Mouse (Mus musculus) cortical plate, adult 2 months (tissue): Measurements from ENCODE around the gene Defb28.

Experiments
- CTCF ChIP-seq: fragments of 200-500 bp; IDR thresholded peaks from 2 replicates; pipeline ENCODE4 v1.5.1; 2011; ENCODE audit warnings: mild to moderate bottlenecking, control low read depth, low read length; ENCODE audit not compliant: insufficient read depth; ENCODE audit errors: extremely low read depth
- POLR2A ChIP-seq: fragments of 200-500 bp; IDR thresholded peaks from 2 replicates; pipeline ENCODE4 v1.6.1; 2011; ENCODE audit warnings: mild to moderate bottlenecking, low read length, control low read depth; ENCODE audit not compliant: insufficient read depth; ENCODE audit errors: extremely low read depth

- TF ChIP-seq CTCF (0 out of 2 replicates have a peak, but pooled peaks have one; percentile 1), POLR2A (no peak)
Measured at GRCm38 (mm10) chr2:152472434-152472833, 45.6 kb upstream of the Defb28 start.
